Mouse (Mus musculus) frontal cortex, adult 2 months (tissue): Measurements from ENCODE around the gene Gars. TPM values are rescaled to one million over a fixed set of nuclear protein-coding genes. Genes with fewer than 3 reads are reported as not detected.

ENCODE experiments used
- DNase-seq, 2 experiments: peaks; one replicate each; pipeline ENCODE4 v3.0.0; 2022; ENCODE audit warnings: low spot score in 1 of 2; ENCODE audit errors: extremely low spot score in 1 of 2
- polyA plus RNA-seq: library from polyadenylated mRNA; depleted of rRNA; stranded (reverse); fragments of >200 nt; gene quantifications from 2 replicates; pipeline ENCODE4 v1.2.3, GENCODE M21; 2012; rRNA removed

Gars gene
- polyA plus RNA-seq, 1 experiment = 84.0 TPM

- no peak for DNase-seq
Measured at GRCm38 (mm10) chr6:55090639-55091038, 52.8 kb downstream of the Gars start.

DNA sequence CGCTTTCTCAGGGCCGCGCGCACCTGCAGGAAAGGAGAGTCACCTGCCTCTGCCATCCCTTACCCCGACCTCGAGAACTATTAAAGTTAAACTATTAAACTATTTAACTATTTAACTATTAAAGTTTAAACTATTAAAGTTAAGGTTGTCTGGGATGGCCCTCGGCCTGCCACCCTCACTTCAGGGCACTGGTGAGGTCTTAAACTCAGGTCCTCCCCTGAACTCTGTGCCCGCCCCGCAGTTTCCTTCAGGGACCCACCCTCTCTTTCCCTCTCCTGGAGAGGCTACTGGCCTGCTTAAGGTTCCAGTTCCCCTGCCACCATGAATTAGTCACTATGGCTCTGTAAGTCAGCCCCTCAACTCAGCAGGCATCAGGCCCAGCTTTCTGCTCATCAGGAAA is 53.6 kb downstream of the Gars start:
- DNase-seq = no peak

DNA sequence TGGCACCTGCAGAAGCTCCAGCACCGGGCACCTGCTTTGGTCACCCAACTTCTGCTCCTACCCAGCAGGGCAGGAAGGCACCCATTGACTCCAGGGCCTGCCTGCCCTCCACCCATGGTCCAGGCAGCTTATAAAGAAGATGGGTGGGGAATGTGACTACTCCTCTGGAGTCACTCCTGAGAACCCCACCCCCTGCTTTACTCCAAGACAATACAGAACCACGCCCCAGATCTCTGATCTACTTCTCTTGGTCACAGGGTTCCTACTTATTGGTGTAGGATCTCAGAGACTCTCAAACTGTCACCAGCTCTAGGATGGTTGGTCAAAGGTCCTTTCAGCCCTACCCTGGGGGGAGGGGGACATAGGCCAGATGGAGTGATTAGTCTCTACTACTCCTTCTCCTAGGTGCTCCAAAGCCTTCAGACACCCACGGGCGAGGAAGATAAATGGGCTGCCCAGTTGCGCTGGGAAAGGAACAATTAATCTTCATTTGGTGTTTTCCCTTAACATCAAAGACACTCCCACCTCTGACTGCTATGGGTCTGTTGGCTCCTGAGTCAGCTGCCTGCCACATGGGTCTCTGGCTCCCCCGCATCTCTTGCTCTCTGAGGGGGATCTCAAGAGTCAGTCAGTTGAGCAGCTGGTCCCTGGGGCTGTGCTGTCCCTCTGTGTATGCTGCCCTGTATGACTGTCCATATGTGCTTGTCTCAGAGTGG is 55.8 kb downstream of the Gars start:
- DNase-seq = no peak

GRCm38 (mm10) chr6:55098030-55098429 is 60.2 kb downstream of the Gars start:
- DNase-seq = peak in 1 of 2 experiments; percentile 50

DNA sequence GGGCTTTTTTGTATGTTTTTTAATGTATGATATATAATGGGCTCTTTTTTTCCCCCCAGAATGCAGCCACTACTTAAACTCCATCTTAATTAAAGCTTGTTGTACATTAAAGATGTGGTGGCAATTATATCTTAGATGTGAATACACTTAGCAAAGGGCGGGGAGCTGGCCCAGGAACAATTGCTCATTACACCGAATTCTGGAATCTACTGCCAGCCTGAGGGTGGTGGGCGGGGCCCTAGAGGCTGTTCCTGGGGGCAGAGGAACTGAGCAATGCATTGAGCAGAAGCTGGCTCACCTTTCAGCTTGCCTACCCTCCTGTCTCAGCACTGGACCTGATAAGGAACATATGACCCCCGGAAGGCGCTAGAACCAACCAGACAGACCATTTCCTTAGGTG is 60.8 kb downstream of the Gars start:
- no peak for DNase-seq

DNA sequence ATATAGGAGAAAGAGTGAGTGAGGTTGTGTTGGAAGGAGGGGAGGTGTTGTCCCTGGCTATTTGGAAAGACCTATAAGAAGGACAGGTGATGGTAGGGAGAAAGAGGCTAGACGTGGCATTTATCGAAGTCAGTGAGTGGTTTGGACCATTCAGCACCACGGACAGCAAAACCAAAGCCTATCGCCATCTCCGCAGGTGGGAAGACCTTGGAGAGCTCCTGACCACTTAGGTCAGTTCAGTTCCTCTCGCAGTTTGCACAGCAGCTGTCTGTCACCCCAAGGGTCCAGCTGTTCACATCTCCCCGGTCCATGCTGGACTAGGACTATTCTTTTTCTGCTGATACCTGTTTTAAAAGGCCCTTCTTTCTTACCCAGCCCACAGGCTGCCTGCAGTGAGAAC is 70.6 kb downstream of the Gars start:
- no peak for DNase-seq

DNA sequence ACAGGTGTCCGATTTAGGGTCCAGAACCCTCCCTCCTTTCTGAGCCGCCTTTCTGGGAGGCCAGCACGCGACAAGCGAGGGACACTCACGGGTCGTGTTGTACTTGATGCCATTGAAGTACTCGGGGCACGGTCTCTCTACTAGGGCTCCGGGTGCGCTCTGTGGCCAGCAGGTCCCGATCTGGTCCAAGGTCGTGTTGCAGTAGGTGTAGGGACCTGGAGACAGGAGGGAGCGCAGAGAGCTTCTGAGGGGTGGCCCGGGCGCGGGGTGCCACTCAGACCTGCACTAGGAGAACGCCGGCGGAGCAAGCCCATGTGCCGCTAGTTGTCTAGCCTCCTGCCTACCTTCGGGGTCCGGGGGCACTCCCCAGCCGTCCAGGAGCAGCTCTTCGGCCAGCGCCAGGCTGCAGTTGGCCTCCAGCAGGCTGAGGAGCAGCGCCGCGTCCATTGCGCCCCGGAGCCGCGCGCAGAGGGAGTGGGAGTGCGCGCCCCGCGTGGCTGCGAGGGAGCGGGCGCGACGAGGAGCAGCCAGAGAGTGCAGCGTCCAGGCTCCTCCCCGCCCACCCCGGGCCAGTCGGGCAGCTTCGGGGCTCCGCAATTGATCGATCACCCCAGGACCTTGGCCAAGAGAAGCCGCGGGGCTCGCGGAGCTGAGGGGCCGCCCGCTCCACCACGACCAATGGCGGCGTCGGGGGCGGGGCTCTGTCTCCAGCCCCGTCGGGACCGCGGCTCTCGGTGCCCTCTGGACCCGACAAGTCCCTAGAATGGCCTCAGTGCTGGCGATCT is 79.7 kb downstream of the Gars start:
- no peak for DNase-seq

GRCm38 (mm10) chr6:55123056-55123455 is 85.2 kb downstream of the Gars start:
- DNase-seq = no peak

- DNase-seq = no peak
Measured at GRCm38 (mm10) chr6:55126576-55126975, 88.8 kb downstream of the Gars start.

DNA sequence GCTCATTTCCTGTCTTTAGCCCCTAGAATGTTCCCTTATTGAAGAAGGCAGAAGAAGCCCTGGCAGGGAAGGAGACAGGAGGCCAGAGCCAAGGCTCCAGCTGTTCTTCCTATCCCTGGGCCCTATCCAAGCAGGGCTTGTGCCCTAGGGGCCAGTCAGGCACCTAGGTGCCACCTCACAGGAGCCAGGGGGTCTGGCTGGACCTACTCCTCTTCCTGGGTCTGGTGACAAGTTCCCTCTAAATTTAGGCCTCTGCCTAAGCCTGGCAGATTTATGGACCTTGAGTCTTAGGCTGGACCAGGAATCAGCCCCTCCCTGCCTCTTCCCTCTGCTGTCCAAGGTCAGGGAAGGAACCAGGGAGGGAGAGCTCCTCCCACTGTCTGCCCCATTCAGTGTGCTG is 90.6 kb downstream of the Gars start:
- no peak for DNase-seq

Other genes with a start within 250 kb of the Gars start
- 8.8 and 9.4 TPM in 2 replicates for gene Znrf2, start 221.1 kb upstream of the Gars start, polyA plus RNA-seq
- gene Nod1, start 65.4 kb upstream of the Gars start, polyA plus RNA-seq = 4.7 and 5.2 TPM in 2 replicates
- 15.2 and 17.5 TPM in 2 replicates for gene Ggct, start 45.1 kb upstream of the Gars start, polyA plus RNA-seq
- gene Crhr2, start 95.0 kb downstream of the Gars start, polyA plus RNA-seq = 2.3 and 2.7 TPM in 2 replicates
- 4.0 and 4.6 TPM in 2 replicates for gene Inmt, start 137.0 kb downstream of the Gars start, polyA plus RNA-seq
- gene Mindy4, start 165.4 kb downstream of the Gars start, polyA plus RNA-seq = 9.2 and 10.2 TPM in 2 replicates